Mouse (Mus musculus): ENCODE data around the gene Ing1.

DNA sequence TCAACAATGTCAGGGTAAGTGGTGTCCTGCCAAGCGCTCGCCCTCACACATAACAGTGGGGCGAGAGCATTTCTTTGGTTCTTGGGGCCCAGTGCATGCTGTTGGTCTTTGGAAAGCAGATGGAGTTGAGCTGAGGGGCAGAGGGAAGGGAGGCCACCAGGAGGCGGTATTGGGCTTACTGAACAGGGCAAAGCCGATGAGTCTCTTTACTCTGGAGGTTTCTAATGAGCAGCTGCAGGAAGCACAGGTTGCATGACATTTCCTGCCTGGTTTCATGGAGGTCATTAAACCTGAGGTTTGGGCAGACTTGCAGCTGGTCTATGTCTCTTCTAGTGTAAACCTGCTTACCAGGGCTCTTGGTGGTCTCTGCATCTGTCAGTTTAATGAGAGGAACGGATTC lies 48.6 kb upstream of the Ing1 start:
- peak; percentile 55; the same call in 1 of the 2 replicates for TF ChIP-seq CTCF (IDR thresholded peaks at IDR 0.05; ENCODE audit: borderline replicate concordance, insufficient read depth, low read length)
- no peak for TF ChIP-seq POLR2A (IDR thresholded peaks at IDR 0.05; ENCODE audit: low read depth, low read length)
